Mouse (Mus musculus): Measurements from ENCODE around the gene Serpinb6a. TPM values are rescaled to one million over a fixed set of nuclear protein-coding genes. Genes with fewer than 3 reads are reported as not detected.

The Serpinb6a gene
- polyA plus RNA-seq (2012; rRNA removed), result 26.9 and 37.9 TPM in 2 replicates

DNA sequence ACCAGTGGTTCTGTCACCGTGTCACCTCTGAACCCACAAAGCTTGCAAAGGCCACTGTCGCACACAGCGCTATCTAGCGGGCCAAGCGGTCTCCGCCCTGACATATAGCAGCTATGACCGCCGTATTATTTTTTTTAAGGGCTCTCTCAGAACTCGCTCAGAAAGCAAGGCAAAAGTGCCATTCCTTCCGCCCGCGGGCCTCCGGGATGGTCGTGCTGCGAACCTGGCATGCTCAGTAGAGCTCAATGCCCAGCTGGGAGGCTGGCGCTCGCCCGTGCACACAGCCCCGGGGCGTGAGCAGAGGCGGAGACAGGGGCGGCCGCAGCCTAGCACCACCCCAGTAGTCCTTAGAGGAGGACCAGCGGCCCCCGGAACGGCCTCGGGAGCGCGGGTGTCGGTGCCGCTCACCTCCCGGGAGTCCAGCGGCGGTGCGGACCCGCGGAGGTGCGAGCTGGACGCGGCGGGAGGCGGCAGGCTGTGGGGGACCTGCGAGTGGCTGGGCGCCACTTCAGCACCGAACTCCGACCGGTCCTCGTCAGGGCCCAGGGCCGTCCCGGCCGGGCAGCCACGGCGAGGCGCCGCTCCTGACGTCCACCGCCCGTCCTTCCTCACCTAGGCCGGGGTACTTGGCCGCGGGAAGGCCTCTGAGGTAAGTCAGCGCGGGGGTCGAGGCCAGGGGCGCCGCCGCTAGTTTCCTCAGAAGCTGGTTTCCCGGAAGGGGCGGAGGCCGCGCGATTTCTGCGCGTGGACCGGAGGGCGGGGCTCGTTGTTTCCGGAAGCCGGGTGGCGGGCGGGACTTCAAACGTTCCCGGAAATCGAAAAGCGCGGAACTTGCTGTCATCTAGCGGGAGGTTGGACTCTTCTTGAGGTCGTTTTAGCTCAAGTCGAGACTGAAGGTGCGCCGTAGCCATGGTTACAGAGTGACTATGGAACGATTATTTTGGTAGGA lies at the start of gene Serpinb6a, which contains the start of gene Ripk1:
TSS of gene Serpinb6a (minus strand) at position 737 of the 949 bp plus-strand sequence.
TSS of gene Ripk1 (plus strand) at position 306 of the 949 bp plus-strand sequence.

DNA sequence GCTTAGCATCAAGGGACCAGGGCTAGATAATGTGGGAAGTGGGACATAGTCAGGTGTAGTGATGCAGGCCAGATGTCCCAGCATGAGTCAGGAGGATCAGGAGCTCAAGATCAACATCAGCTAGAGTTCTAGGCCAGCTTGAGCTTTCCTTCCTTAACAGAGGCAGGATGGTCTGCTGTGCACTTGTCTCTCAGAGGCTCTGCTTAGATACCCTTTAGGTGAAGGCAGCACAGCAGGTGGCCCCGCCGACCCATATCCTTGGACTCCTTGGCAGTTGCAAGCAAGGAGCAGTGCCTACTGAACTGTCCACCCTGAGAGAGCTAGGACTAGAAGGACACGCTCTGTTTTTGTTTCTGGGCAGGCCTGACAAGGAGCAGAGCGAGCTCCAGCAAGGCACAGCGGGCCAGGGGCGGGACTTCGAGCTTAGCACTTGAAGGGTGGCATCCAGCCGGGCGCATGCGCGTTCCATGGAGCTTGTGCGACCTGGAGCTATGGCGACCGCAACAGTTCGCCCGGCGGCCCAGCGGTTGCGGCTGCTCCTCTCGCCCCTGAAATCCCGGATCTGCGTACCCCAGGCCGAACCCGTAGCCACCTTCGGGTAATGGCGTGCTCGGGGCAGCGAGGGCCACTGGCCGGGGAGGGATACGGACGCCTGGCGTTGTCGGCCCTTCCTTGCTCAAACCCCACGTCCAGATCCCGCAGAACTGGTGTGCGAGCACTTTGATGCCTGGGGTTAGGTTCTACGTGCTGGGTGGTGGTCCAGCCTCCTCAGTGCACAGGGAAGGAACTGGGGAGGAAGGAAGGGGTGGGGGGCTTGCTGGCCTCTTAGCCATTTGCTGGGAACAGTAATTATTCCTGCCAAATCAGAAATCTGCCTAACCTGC lies 34.8 kb upstream of the Serpinb6a start, which contains the start of gene Bphl:
TSS of gene Bphl (plus strand) at position 426 of the 884 bp plus-strand sequence.

DNA sequence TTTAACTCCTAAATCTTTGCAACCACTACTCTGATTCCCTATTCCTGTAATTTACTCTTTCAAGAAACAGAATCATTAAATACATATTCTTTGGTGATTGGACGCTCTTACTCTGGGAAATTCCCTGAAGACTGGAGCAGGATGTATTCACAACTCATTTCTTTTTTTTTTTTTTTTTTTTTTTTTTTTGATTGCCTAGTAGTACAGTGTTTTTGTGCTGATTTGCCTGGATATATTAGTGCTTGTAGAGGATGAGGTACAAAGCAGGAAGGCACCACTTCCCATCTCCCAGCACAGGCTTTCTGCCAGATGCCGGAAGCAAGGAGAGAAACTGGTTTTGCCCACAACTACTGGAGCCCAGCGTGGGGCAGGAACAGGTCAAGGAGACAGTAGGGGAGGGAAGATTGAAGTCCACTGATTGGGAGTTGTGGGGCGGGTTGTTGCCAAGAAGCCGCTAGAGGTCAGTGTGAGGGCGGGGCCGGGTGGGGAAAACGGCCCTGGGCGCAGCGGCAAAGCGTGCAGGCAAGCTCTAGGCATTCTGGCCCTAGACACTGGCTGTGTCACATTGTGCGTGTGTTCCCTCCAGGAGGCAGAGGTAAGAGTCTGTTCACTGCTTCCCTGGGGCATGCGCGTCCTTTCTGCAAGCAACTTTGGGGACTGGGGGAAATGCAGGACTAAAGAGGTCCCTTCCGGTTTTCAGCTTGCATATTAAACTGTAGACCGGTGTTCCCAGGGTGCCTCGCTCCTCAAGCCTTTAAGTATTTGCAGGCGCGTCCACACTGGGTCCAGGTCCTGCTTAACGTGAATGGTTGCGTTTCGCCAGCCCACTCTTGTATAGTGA lies 38.2 kb downstream of the Serpinb6a start, which contains the start of gene Nqo2:
TSS of gene Nqo2 (plus strand) at position 482 of the 841 bp plus-strand sequence.

DNA sequence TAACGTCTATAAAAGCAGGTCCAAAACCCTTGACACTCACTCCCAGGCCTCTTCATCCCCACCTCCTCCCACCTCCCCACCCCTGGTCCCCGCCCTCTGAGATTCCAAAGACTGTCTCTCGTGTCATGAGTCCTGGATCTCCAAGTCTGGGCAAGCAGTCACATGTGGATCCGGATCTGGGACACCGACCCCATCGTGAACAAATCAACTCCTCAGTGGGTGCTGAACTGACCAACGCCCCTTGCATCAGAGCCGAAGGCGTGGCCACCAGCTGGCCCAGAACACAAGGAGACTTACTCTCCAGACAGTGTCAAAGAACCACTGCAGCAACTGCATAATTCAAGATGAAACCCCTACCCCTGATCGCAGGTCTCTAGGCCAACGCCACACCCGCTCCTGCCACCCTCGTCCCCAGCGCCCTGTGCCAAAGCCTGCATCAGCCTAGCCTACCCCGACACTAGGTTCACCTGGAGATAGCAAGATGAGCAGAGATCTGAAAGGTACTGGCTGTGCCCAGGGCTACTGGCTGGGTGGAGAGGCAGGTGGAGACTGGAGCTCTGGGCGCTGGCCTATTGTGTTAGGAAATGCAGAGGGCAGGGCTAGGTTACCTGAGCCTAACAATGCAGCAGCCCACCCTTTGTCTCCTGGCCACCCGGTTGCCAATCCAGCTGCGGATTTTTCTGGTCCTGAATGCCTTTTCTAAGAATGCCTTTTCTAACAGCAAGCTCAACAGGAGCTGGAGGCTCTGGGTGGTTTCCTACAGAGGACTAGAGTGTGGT lies 97.2 kb downstream of the Serpinb6a start, which contains the start of gene Serpinb6c:
TSS of gene Serpinb6c (minus strand) at position 533 of the 779 bp plus-strand sequence.

Other genes with a start within 250 kb of the Serpinb6a start
- 0.06 TPM in 1 of 2 replicates, not detected in the other for gene Serpinb6e, start 159.4 kb downstream of the Serpinb6a start, polyA plus RNA-seq (2012; rRNA removed)
- gene Serpinb6c, start 97.1 kb downstream of the Serpinb6a start, polyA plus RNA-seq (2012; rRNA removed), result 0.16 and 0.21 TPM in 2 replicates
- 5.3 and 7.8 TPM in 2 replicates for gene Nqo2, start 38.1 kb downstream of the Serpinb6a start, polyA plus RNA-seq (2012; rRNA removed)
- gene Ripk1, start 431 bp downstream of the Serpinb6a start, polyA plus RNA-seq (2012; rRNA removed), result 5.0 and 6.5 TPM in 2 replicates
- 26.4 and 28.0 TPM in 2 replicates for gene Bphl, start 34.8 kb upstream of the Serpinb6a start, polyA plus RNA-seq (2012; rRNA removed)
- gene Tubb2a, start 75.2 kb upstream of the Serpinb6a start, polyA plus RNA-seq (2012; rRNA removed), result 2,489 and 2,593 TPM in 2 replicates
- 5,936 and 7,251 TPM in 2 replicates for gene Tubb2b, start 127.7 kb upstream of the Serpinb6a start, polyA plus RNA-seq (2012; rRNA removed)
- 131 and 162 TPM in 2 replicates for gene Psmg4, start 160.2 kb upstream of the Serpinb6a start, polyA plus RNA-seq (2012; rRNA removed)

All from central nervous system, embryonic 14 days (tissue).